Mouse (Mus musculus) thymus, postnatal 25 days (tissue): ENCODE results near the gene Raf1.
A peak's percentile ranks its signal among the peaks of the same experiment; 100 is the strongest.

Source experiments
- DNase-seq: peaks from one replicate; pipeline ENCODE4 v3.0.0; 2022

Gene Raf1

DNA sequence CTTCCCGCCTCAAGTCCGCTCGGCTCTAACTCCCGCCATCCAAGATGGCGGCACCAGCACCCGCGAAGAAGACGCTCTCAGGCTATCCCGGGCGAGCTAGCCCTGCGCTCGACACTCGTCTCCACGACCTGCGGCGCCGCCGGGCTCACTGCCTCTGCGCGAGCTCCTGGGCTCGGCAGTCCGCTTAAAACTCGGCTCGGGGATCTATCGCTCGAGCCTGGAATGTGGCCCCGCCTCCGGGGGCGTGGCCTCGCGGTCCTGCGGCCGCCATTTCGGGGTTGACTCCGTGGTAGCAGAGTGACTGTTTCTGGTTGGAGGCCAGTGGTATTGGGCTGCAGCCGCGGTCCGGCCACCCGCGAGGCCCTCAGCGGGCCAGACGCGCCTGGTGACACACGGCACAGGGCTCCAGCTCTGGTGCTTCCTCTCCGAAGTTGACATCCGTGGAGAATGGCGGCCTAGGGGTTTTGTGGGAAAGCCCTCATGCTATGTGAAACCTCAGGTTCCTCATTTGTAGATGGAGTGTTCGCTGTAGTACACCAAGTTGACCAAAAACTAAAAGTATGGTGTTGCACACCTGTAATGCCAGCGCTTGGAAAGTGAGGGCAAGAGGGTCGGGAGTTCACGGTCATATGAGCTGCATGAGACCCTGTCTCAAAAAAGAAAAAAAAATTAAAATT lies at the start of gene Raf1:
TSS of gene Raf1 (minus strand) at position 184 of the 677 bp plus-strand sequence.
- DNase-seq, result peak; percentile 97

DNA sequence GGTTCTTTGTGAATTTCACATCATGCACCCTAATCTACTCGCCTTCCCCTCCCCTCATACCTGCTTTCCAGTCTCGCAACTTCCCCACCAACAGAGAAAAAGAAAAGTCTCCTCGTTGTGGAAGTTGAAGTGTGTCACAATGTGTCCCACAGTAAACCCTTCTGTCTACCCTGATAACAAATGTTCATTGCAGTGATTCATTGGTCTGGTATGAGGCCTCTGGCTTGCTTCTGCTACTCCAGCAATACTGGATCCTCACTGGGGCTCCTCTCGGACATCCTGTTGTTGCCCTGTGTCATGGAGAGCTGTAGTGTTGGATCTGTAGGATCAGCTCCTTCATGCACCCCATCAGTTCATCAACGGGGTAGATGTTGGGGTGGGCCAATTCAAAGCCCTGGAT lies 45.8 kb upstream of the Raf1 start:
- no peak for DNase-seq

GRCm38 (mm10) chr6:115717715-115718558 lies 41.5 kb upstream of the Raf1 start:
- peak; percentile 59 for DNase-seq

DNA sequence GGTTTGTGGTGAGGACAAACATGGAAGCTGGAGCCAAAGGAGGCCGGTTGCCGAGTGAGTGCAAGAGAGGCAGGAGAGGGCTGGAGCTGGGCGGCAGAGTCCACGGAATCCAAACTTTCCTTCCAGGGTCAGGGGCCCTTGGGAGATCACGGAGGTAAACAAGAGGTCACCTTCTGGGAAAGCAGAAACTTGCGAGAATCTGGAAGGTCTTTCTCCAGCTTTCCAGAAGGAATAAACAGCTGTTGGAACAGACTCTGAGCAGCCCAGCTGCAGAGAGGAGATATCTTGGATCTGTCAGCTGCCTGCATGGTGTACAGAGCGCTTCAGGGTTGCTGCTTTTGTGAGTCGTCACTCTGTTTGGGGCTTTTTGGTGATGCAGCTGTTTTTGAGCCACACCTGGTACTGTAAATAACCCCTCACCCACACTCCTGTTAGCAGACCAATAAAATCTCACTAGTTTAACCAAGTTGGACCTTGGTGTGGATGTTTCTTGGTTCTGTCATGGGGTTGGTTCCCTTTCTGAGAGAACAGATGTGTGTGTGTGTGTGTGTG lies 40.7 kb upstream of the Raf1 start:
- DNase-seq, result peak; percentile 36

DNA sequence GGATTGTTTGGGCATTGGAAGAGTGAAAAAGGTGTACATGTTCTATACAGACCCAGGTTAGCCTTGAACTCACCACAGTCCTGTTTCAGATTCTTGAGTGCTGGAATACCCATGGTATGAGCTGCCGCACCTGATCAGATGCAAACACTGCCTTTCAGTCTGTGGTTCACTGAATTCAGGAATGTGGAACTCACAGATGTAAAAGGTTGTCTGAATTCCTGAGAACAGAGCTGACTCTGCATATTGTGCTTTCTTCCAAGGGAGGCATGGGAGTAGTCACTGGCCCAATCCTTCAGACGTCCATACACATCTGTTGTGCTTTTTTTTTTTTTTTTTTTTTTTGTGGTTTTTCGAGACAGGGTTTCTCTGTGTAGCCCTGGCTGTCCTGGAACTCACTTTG lies 34.8 kb upstream of the Raf1 start:
- no peak for DNase-seq

GRCm38 (mm10) chr6:115702901-115703300 lies 26.5 kb upstream of the Raf1 start:
- DNase-seq, result no peak

DNA sequence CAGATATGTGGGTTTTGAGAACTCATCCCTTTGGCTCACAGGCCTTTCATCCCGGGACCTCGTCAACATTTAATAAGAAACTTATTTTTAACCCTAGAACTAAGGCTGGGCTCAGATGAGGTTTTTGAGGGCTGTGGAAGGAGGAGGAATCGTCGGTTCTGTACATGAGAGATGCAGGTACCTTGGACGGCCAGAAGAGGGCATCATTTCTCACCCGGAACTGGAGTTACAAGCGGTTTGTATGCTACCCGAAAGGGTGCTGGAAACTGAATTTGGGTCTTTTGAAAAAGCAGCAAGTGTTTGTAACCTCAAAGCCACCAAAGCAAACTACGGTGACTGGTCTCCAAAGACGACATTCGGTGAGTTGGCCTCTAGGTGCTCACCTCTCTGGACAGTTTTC lies 24.9 kb upstream of the Raf1 start:
- DNase-seq, result peak; percentile 18

GRCm38 (mm10) chr6:115700778-115701177 lies 24.3 kb upstream of the Raf1 start:
- no peak for DNase-seq

- peak; percentile 38 for DNase-seq
These were observed 22.3 kb upstream of the Raf1 start for GRCm38 (mm10) chr6:115698699-115699098.

DNA sequence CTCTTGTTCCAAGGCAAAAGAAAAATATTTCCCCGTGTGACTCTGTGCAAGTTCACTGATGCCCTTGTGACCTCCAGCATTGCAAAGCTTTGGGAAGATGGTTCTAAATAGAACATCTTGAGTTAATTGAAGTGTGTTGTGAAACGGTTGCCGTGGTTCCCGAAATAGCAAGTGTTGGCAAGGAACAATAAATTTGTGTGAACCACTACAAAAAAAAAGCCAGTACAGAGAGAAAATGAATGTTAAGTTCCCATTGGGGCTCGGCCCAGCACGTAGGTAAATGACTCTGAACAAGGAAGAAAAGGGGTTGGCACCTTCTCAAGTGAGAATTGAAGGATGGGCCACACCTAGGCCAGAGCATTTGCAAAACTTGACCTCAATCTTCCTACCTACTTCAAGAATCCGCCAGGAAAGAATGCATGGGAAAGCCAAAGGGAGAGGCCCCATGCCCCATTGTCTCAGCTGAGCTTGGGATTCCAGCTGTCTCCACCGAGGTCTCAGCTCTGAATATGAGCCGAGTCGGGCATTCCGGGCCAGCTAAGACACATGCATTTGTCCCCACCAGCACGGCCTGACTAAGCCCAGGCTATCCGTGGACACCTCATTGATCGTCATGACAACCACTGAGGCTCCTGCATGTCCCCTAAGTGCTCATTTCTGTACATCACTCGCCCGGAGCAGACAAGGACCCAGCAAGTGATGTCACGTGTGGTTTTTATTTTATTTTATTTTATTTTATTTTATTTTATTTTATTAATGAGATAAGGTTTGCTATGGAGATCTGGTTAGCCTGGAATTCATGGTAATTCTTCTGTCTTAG lies 21.5 kb upstream of the Raf1 start:
- no peak for DNase-seq

- no peak for DNase-seq
These were observed 20.3 kb upstream of the Raf1 start for GRCm38 (mm10) chr6:115696707-115697215.

DNA sequence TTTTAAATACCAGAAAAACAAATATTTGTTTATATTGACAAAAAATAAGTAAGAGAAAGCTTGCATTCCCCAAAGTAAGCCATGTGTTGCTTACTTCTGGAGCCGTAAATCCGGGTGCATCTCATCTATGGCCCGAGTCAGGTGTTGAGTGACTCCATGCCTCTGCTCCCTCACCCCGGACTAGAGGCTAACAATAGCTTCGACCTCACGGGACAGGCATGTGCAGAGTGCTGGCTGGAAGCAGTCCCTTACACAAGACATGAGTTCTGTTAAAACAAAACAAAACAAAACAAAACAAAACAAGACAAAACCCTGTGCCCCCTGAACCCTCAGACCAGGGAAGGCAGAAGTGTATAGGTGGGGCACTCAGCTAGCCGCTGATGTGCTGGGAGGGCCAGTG lies 18.7 kb upstream of the Raf1 start:
- no peak for DNase-seq

DNA sequence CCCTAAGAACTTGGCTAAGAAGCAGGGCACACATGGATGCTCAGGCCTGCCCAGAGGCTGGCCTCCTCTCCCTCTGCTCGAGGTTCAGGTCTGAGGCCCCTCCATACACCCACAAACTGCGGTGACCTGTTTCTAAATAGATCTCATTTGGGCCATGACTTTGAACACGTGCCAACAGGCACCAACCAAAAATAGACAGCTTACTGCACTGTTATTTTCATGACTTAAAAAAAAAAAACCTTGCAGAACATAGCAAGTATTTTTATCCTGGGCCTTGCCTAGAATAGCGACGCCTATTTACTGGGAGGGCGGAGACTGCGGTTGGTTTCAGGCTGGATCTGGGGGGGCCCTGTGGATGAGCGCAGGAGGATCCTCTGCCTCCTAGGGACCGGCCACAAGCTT lies 18.0 kb upstream of the Raf1 start:
- no peak for DNase-seq

DNA sequence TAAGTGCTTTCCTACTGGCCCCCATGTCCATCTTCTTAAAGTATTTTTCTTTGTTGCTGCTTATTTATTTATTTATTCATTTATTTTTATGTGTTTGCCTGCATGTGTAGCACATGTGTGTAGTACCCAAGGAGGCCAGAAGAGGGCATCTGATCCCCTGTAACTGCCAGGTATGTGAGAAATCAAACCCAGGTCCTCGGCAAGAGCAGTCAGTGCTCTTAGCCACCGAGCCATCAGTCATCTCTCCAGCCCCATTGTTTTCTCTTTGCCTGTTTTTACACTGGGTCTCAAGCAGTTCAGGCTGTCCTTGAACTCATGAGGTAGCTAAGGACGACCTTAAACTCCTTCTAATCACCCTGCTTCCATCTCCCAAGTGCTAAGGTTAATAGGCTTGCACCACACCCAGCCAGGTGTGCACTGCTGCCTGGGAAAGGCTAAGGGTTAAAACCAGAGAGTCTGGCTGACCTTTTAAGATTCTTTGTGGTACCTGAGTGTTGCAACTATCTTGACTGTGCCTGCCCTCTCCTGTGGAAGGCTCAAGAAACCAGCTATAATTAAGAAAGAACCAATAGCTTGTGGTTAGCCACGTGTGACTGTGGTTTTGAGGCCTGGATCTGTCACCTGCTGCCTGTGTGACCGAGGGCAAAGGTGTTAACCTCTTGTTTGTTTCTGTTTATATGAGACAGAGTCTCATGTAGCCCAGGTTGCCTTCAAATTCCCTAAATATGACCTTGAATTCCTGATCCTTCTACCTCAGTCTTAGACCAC lies 16.7 kb upstream of the Raf1 start:
- peak; percentile 36 for DNase-seq

DNA sequence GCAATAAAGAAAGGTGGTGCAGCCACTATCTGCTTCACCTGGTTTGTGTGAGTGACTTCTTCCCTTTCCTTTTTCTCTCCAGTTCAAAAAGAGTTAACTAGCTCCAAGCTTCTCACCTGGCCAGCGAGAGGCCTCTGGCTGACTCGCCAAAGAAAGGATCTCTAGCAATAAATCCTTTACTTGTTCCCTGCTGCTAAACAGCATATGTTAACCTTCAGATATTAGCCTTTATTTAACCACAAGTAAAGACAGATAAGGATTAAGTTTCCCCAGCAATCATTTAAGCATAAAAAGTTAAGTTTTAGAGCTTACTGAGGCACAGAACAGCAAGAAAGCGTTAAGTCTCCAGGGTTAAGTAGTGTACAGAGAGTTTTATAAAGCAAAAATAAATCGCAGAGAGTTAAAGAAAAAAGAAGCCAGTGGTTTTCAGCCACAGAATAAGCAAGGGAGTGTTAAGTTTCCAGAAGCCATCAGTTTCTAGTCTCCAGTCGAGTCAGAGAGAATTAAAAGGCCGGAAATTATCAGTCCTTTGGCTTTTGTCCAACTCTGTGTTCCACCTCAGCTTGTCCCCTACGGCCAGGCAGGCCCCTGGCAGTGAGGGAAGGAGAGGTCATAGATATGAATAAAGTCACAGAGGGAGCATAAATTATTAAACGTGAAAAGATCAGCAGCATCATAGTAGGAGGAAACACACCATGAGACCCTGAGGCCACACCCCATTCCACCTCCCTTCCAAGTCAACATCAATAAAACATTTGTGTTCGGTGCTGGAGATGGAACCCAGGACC lies 15.9 kb upstream of the Raf1 start:
- no peak for DNase-seq

DNA sequence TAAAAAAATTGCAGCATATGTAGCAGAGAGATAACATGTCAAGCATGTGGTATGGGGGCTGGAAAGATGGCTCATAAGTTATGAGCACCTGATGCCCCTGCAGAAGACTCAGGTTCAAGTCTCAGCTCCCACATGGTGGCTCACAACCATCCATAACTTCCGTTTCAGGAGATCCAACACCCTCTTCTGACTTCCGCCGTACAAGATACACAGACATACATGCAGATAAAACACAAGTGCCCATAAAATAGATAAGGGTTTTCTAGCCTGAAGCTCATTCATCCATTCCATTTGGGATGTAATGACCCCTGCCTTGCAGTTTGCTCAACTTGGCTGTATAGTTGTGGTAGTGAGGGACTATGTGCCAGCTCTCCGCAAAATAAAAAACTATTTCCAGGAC lies 13.7 kb upstream of the Raf1 start:
- DNase-seq, result no peak

GRCm38 (mm10) chr6:115688589-115688988 lies 12.2 kb upstream of the Raf1 start:
- no peak for DNase-seq

DNA sequence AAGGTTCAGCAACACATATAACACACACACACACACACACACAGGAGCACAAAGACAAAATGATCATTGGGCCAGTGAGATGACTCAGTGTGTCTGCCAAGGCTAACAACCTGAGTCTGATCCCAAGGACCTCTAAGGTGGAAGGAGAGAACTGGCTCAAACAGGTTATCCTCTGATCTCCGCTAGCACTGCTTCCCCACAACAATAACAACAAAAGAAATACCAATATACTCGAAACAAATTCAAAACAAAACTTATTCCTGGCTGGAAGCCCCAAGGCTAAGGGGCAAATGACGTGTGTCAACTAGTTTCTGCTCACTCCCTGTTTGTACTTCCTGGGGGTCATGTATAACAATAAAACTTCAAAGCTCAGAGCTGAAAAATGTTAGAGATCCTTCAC lies 11.3 kb upstream of the Raf1 start:
- no peak for DNase-seq

- DNase-seq, result no peak
These were observed 8.6 kb upstream of the Raf1 start for GRCm38 (mm10) chr6:115684851-115685646.

DNA sequence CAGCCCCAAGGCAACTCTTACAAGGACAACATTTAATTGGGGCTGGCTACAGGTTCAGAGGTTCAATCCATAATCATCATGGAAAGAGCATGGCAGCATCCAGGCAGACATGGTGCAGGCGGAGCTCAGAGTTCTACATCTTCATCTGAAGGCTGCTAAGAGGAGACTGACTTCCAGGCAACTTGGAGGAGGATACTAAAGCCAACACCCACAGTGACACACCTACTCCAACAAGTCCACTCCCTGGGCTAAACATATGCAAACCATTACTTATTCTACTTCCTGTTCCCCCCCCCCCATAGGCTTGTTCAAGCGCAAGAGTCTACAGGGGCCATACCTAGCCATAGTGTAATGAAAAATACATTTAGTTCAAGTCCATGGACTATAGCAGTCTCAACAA lies 7.8 kb upstream of the Raf1 start:
- DNase-seq, result no peak

GRCm38 (mm10) chr6:115681066-115681465 lies 4.6 kb upstream of the Raf1 start:
- no peak for DNase-seq
